Mouse (Mus musculus): ENCODE data around the gene Map1lc3a. TPM values are rescaled to one million over a fixed set of nuclear protein-coding genes. Genes with fewer than 3 reads are reported as not detected.

The Map1lc3a gene
- polyA plus RNA-seq, 1 experiment from 2014 or later = 435 TPM

DNA sequence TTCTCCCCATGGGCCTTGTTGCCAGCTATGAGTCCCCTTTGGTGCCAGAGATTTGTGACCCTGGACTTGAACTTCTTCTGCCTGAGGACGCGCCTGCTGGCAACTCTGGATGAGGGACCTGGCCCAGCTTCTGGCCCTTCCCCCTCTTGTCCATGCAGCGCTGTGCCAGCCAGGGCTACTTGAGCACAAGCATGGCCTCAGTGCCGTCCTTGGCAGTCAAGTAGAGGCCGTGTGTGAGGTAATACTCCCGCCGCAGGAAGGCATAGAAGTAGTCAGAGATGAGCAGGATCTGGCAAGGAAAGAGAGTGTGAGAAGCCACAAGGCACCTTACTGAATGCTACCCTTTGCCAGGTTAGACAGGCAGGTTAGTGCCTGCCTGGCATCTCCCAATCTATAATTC, 2.3 kb downstream of the Map1lc3a start:
- DNase-seq = no peak
- peaks cover 22% of the 10 kb centered on the region for H3K36me3 ChIP-seq (ENCODE audit: control insufficient read depth, insufficient read depth, low read length)
- H3K27me3 ChIP-seq (ENCODE audit: control insufficient read depth, insufficient read depth, low read length) = no peaks in the 10 kb centered on the region
- no peak overlapping the region for H3K9ac ChIP-seq (replicated peaks; ENCODE audit: low read length)
- no peak overlapping the region for H3K4me2 ChIP-seq (ENCODE audit: low read length)
- no peak overlapping the region for H3K27ac ChIP-seq (replicated peaks; ENCODE audit: low read depth, low read length)
- peaks cover 10% of the 10 kb centered on the region for H3K4me1 ChIP-seq (ENCODE audit: control insufficient read depth, insufficient read depth, low read length)
- no peak for ATAC-seq (ENCODE audit: low FRiP score, low TSS enrichment)
- 89% methylated on average over 7 of the region's 7 CpGs for WGBS
- H3K4me3 ChIP-seq (replicated peaks; ENCODE audit: low read depth, low read length) = no peak overlapping the region
- H3K9me3 ChIP-seq (ENCODE audit: control insufficient read depth, low read length) = no peaks in the 10 kb centered on the region

- WGBS = 89% methylated on average over 4 of the region's 4 CpGs
- peaks cover 10% of the 10 kb centered on the region for H3K4me1 ChIP-seq (ENCODE audit: control insufficient read depth, insufficient read depth, low read length)
- H3K9ac ChIP-seq (replicated peaks; ENCODE audit: low read length) = no peak overlapping the region
- H3K4me3 ChIP-seq (replicated peaks; ENCODE audit: low read depth, low read length) = no peak overlapping the region
- no peak overlapping the region for H3K27ac ChIP-seq (replicated peaks; ENCODE audit: low read depth, low read length)
- no peaks in the 10 kb centered on the region for H3K27me3 ChIP-seq (ENCODE audit: control insufficient read depth, insufficient read depth, low read length)
- no peak for DNase-seq
- H3K4me2 ChIP-seq (ENCODE audit: low read length) = no peak overlapping the region
- no peaks in the 10 kb centered on the region for H3K9me3 ChIP-seq (ENCODE audit: control insufficient read depth, low read length)
- ATAC-seq (ENCODE audit: low FRiP score, low TSS enrichment) = no peak
- H3K36me3 ChIP-seq (ENCODE audit: control insufficient read depth, insufficient read depth, low read length) = peaks cover 29% of the 10 kb centered on the region
Observed at GRCm38 (mm10) chr2:155279163-155279562, 3.1 kb downstream of the Map1lc3a start.

DNA sequence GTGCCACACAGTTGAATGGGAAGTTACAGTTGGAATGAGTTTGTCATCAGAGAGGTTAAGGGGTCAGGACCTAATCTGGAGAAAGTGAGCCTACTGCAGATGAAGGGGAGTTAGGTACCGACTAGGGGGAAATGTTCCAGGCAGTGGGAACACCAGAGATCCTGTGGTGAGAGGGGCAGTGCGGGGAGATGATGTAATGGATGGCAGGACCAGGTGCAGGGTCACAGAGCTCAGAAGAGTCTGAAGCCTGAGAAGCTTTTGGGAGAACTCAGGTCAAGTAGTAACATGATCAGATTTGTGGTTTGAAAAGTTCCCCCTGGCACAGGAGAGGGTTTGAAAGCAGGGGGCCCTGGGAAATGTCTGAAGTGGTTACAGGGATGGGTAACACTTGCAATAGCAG, 4.0 kb downstream of the Map1lc3a start:
- H3K36me3 ChIP-seq (ENCODE audit: control insufficient read depth, insufficient read depth, low read length) = peaks cover 31% of the 10 kb centered on the region
- no peaks in the 10 kb centered on the region for H3K27me3 ChIP-seq (ENCODE audit: control insufficient read depth, insufficient read depth, low read length)
- H3K9me3 ChIP-seq (ENCODE audit: control insufficient read depth, low read length) = no peaks in the 10 kb centered on the region
- DNase-seq (no peak), ATAC-seq (ENCODE audit: low FRiP score, low TSS enrichment) (no peak)
- H3K4me3 ChIP-seq (replicated peaks; ENCODE audit: low read depth, low read length) = no peak overlapping the region
- H3K4me1 ChIP-seq (ENCODE audit: control insufficient read depth, insufficient read depth, low read length) = peaks cover 10% of the 10 kb centered on the region
- no peak overlapping the region for H3K9ac ChIP-seq (replicated peaks; ENCODE audit: low read length)
- H3K4me2 ChIP-seq (ENCODE audit: low read length) = no peak overlapping the region
- H3K27ac ChIP-seq (replicated peaks; ENCODE audit: low read depth, low read length) = no peak overlapping the region
- WGBS = 75% methylated on average over 2 of the region's 2 CpGs

GRCm38 (mm10) chr2:155283793-155284192, 7.7 kb downstream of the Map1lc3a start:
- ATAC-seq (ENCODE audit: low FRiP score, low TSS enrichment) (no peak), DNase-seq (no peak)
- H3K4me2 ChIP-seq (ENCODE audit: low read length) = no peak overlapping the region
- no peak overlapping the region for H3K9ac ChIP-seq (replicated peaks; ENCODE audit: low read length)
- H3K27me3 ChIP-seq (ENCODE audit: control insufficient read depth, insufficient read depth, low read length) = no peaks in the 10 kb centered on the region
- H3K4me3 ChIP-seq (replicated peaks; ENCODE audit: low read depth, low read length) = no peak overlapping the region
- H3K27ac ChIP-seq (replicated peaks; ENCODE audit: low read depth, low read length) = no peak overlapping the region
- H3K4me1 ChIP-seq (ENCODE audit: control insufficient read depth, insufficient read depth, low read length) = no peaks in the 10 kb centered on the region
- no peaks in the 10 kb centered on the region for H3K9me3 ChIP-seq (ENCODE audit: control insufficient read depth, low read length)
- WGBS = 93% methylated on average over 4 of the region's 4 CpGs
- H3K36me3 ChIP-seq (ENCODE audit: control insufficient read depth, insufficient read depth, low read length) = peaks cover 24% of the 10 kb centered on the region

DNA sequence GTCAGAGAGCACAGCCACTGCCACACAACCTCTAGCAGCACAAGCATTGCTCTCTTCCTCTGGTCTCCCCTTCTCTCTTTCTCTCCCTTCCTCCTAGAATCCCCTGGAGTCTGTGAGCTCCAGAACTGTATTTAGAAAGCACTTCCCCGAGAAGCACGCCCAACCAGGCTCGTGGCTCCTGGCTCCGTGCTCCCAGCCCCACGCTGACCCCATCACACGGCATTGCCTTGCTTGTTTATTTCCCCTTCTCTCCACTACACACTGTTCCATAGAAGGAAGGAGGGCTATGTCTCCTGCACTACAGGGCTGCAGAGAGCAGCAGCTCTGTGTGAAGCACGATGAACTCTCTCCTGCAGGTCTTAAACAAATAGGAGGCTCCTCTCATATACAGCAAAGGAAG, 8.6 kb downstream of the Map1lc3a start:
- Histone ChIP-seq H3K27ac (replicated peaks; ENCODE audit: low read depth, low read length) (no peak overlapping the region), H3K9ac (replicated peaks; ENCODE audit: low read length) (no peak overlapping the region), H3K4me3 (replicated peaks; ENCODE audit: low read depth, low read length) (no peak overlapping the region), H3K36me3 (ENCODE audit: control insufficient read depth, insufficient read depth, low read length) (peaks cover 22% of the 10 kb centered on the region), H3K27me3 (ENCODE audit: control insufficient read depth, insufficient read depth, low read length) (no peaks in the 10 kb centered on the region), H3K4me1 (ENCODE audit: control insufficient read depth, insufficient read depth, low read length) (no peaks in the 10 kb centered on the region), H3K9me3 (ENCODE audit: control insufficient read depth, low read length) (no peaks in the 10 kb centered on the region), H3K4me2 (ENCODE audit: low read length) (no peak overlapping the region)
- ATAC-seq (ENCODE audit: low FRiP score, low TSS enrichment) = no peak
- DNase-seq = no peak
- WGBS = 92% methylated on average over 7 of the region's 7 CpGs

DNA sequence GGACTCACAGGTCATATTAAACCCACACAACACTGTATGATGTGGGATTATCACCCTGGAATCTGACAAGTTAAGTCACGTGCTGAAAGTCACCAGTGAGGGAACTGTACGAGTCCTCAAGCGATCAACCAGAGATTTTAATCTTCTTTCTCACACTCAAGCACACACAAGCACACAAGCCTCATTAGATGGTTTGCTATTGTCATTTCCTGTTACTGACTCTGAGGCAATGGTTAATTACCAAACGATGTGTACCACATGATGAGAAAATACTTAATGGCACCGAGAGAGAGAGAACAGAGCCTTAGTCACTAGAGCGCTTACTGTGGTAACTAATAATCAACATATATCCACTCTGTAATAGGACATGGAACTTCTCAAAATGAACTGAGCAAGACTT, 9.6 kb downstream of the Map1lc3a start:
- no peaks in the 10 kb centered on the region for H3K4me1 ChIP-seq (ENCODE audit: control insufficient read depth, insufficient read depth, low read length)
- 93% methylated on average over 6 of the region's 6 CpGs for WGBS
- H3K9me3 ChIP-seq (ENCODE audit: control insufficient read depth, low read length) = no peaks in the 10 kb centered on the region
- no peaks in the 10 kb centered on the region for H3K27me3 ChIP-seq (ENCODE audit: control insufficient read depth, insufficient read depth, low read length)
- H3K36me3 ChIP-seq (ENCODE audit: control insufficient read depth, insufficient read depth, low read length) = peaks cover 29% of the 10 kb centered on the region
- no peak overlapping the region for H3K4me2 ChIP-seq (ENCODE audit: low read length)
- H3K4me3 ChIP-seq (replicated peaks; ENCODE audit: low read depth, low read length) = no peak overlapping the region
- ATAC-seq (ENCODE audit: low FRiP score, low TSS enrichment) = no peak
- DNase-seq = no peak
- no peak overlapping the region for H3K27ac ChIP-seq (replicated peaks; ENCODE audit: low read depth, low read length)
- no peak overlapping the region for H3K9ac ChIP-seq (replicated peaks; ENCODE audit: low read length)

DNA sequence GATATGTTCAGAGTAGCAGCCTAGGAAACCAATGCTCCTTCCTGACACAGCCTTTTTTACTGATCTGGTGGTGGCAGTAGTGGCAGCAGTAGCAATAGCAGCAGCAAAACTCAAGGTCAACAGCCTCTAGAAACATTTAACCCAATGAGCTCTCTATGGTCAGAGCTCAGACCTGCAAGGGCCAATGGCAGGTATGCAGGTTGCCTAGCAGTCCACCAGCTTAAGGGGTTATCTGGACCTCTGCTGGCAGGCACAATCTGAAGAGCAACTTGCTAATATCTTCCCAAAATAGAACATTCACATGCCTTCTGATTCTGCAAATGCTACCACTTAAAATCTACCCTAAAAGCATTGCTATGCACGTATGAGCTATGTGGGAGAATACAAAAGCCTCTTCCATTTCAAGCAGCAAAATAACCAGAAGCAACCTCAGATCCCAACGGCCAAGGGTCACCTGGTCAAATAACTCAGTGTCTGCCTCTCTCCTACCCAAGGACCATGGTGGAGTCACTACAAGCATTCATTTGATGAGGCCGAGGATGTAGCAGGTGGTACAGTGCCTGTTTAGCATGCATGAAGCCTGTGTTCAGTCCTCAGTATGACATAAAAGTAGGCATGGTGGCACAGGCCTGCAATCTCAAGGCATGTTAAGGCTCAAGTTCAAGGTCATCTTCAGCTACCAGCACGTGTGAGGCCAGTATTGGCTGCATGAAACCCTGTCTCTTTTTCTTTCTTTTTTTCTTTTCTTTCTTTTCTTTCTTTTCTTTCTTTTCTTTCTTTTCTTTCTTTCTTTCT, 11.6 kb downstream of the Map1lc3a start:
- no peaks in the 10 kb centered on the region for H3K4me1 ChIP-seq (ENCODE audit: control insufficient read depth, insufficient read depth, low read length)
- 88% methylated on average over 4 of the region's 4 CpGs for WGBS
- no peak overlapping the region for H3K4me2 ChIP-seq (ENCODE audit: low read length)

GRCm38 (mm10) chr2:155290066-155290465, 14.0 kb downstream of the Map1lc3a start:
- Histone ChIP-seq H3K4me2 (ENCODE audit: low read length) (no peak overlapping the region), H3K27me3 (ENCODE audit: control insufficient read depth, insufficient read depth, low read length) (no peaks in the 10 kb centered on the region), H3K9me3 (ENCODE audit: control insufficient read depth, low read length) (no peaks in the 10 kb centered on the region), H3K36me3 (ENCODE audit: control insufficient read depth, insufficient read depth, low read length) (peaks cover 47% of the 10 kb centered on the region), H3K4me1 (ENCODE audit: control insufficient read depth, insufficient read depth, low read length) (no peaks in the 10 kb centered on the region), H3K4me3 (replicated peaks; ENCODE audit: low read depth, low read length) (no peak overlapping the region), H3K9ac (replicated peaks; ENCODE audit: low read length) (no peak overlapping the region), H3K27ac (replicated peaks; ENCODE audit: low read depth, low read length) (no peak overlapping the region)
- no peak for DNase-seq
- ATAC-seq (ENCODE audit: low FRiP score, low TSS enrichment) = no peak
- 94% methylated on average over 8 of the region's 8 CpGs for WGBS

More for the DNA sequence above, 11.6 kb downstream of the Map1lc3a start:
- Histone ChIP-seq H3K9ac (replicated peaks; ENCODE audit: low read length) (no peak overlapping the region), H3K9me3 (ENCODE audit: control insufficient read depth, low read length) (no peaks in the 10 kb centered on the region), H3K27ac (replicated peaks; ENCODE audit: low read depth, low read length) (no peak overlapping the region), H3K36me3 (ENCODE audit: control insufficient read depth, insufficient read depth, low read length) (peaks cover 47% of the 10 kb centered on the region), H3K4me3 (replicated peaks; ENCODE audit: low read depth, low read length) (no peak overlapping the region), H3K27me3 (ENCODE audit: control insufficient read depth, insufficient read depth, low read length) (no peaks in the 10 kb centered on the region)
- ATAC-seq (ENCODE audit: low FRiP score, low TSS enrichment) (no peak), DNase-seq (no peak)

DNA sequence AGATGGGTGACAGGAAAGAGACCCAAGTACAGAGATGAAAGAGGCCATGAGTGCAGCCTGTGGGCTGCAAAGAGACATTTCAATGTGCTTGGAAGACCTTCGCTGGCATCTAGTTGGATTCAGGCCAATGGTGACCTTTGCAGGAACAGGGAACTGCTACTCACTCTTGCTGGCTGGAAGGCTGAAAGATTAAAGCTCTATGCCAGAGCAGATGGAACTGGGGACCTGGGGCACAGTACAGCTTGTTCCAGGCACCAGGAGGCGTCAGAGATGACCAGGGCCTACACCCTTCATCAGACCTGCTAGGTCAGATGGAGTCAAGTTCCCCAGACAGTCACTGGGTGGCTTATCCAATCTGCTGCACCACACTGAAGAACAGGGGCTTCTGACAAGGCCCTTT, 17.3 kb downstream of the Map1lc3a start:
- peaks cover 76% of the 10 kb centered on the region for H3K36me3 ChIP-seq (ENCODE audit: control insufficient read depth, insufficient read depth, low read length)

More for the DNA sequence above, 17.3 kb downstream of the Map1lc3a start:
- Histone ChIP-seq H3K9me3 (ENCODE audit: control insufficient read depth, low read length) (no peaks in the 10 kb centered on the region), H3K4me1 (ENCODE audit: control insufficient read depth, insufficient read depth, low read length) (no peaks in the 10 kb centered on the region), H3K4me2 (ENCODE audit: low read length) (no peak overlapping the region), H3K4me3 (replicated peaks; ENCODE audit: low read depth, low read length) (no peak overlapping the region), H3K9ac (replicated peaks; ENCODE audit: low read length) (no peak overlapping the region), H3K27ac (replicated peaks; ENCODE audit: low read depth, low read length) (no peak overlapping the region), H3K27me3 (ENCODE audit: control insufficient read depth, insufficient read depth, low read length) (no peaks in the 10 kb centered on the region)
- DNase-seq = no peak
- ATAC-seq (ENCODE audit: low FRiP score, low TSS enrichment) = no peak
- 88% methylated on average over 2 of the region's 2 CpGs for WGBS
